ENCODE assay signal across 16 mouse cellular contexts in genomic region chr4:102606825-102607224, GRCm38 (mm10).
DNase-seq lines count a peak whose midpoint lies in the region; ATAC-seq lines count a peak whose summit lies in the region.
"Had no signal": no experiment of that assay in that cellular context is flagged by ENCODE, and none has a peak within 500 bp of the region (broad histone marks: within the 10 kb centered on the region; RNA-seq: fewer than 3 reads in every experiment).

No protein-coding gene starts in this region.

- peak; percentile 43 for DNase-seq in 416B (ENCODE audit: low read depth)
- DNase-seq in CD4-positive, CD25-positive, alpha-beta regulatory T cell, adult 2 months (ENCODE audit: low read depth, low spot score), result peak; percentile 27
- DNase-seq in frontal cortex, postnatal 36 days (ENCODE audit: low spot score in 2 of 2), result no peak
- no peak for DNase-seq in cerebellum, adult 9-11 months
- DNase-seq in layer of hippocampus, postnatal 10 days (ENCODE audit: low spot score in 2 of 2), result no peak
- DNase-seq: adrenal gland, postnatal 14 days; cerebellum, adult 18-20 months; cerebellum, postnatal 14 days; gastrocnemius, postnatal 10 days; heart, adult 2 months; heart, postnatal 14 days had no signal

- ATAC-seq in common myeloid progenitor, adult 5-6 weeks (replicated peaks; ENCODE audit: low read depth, poor library complexity, severe bottlenecking), result peak; percentile 27; the same call in 1 of the 2 replicates
- ATAC-seq in megakaryocyte, adult 5-6 weeks (ENCODE audit: poor library complexity, severe bottlenecking), result peak; percentile 50; the same call in 1 of the 2 replicates
- ATAC-seq: forebrain, embryonic 15.5 days; hindbrain, postnatal 0 days; intestine, embryonic 16.5 days had no signal

Comparison
In these comparisons a context has a peak if more than half of its experiments do, and no peak if none do; other contexts are left out.
1. DNase-seq: peak in 416B (single experiment) and CD4-positive, CD25-positive, alpha-beta regulatory T cell, adult 2 months (single experiment); none in frontal cortex, postnatal 36 days (0 of 2), cerebellum, adult 9-11 months (single experiment) and layer of hippocampus, postnatal 10 days (0 of 2).